Mouse (Mus musculus): ENCODE results near the gene Cfap69.

The Cfap69 gene

GRCm38 (mm10) chr5:5658680-5659079 is 5.4 kb downstream of the Cfap69 start:
- no peak for DNase-seq (ENCODE audit: extremely low read depth, low read depth, low spot score)

GRCm38 (mm10) chr5:5657932-5658331 is 6.1 kb downstream of the Cfap69 start:
- no peak for DNase-seq (ENCODE audit: extremely low read depth, low read depth, low spot score)

GRCm38 (mm10) chr5:5648817-5649569 is 15.0 kb downstream of the Cfap69 start:
- peak; percentile 2 for DNase-seq (ENCODE audit: extremely low read depth, low read depth, low spot score)

GRCm38 (mm10) chr5:5646173-5646572 is 17.9 kb downstream of the Cfap69 start:
- DNase-seq (ENCODE audit: extremely low read depth, low read depth, low spot score) = no peak

- no peak for DNase-seq (ENCODE audit: extremely low read depth, low read depth, low spot score)
These were observed 25.5 kb downstream of the Cfap69 start for GRCm38 (mm10) chr5:5638496-5638895.

- DNase-seq (ENCODE audit: extremely low read depth, low read depth, low spot score) = no peak
These were observed 38.5 kb downstream of the Cfap69 start for GRCm38 (mm10) chr5:5625491-5625890.

GRCm38 (mm10) chr5:5618329-5618728 is 45.7 kb downstream of the Cfap69 start:
- no peak for DNase-seq (ENCODE audit: extremely low read depth, low read depth, low spot score)

- DNase-seq (ENCODE audit: extremely low read depth, low read depth, low spot score) = no peak
These were observed 53.5 kb downstream of the Cfap69 start for GRCm38 (mm10) chr5:5610540-5610939.

GRCm38 (mm10) chr5:5587686-5588085 is 76.4 kb downstream of the Cfap69 start:
- no peak for DNase-seq (ENCODE audit: extremely low read depth, low read depth, low spot score)

GRCm38 (mm10) chr5:5573749-5574317 is 90.2 kb downstream of the Cfap69 start, which contains the start of gene Gm8773:
Gene Gm8773, plus strand, starts transcription at chr5:5573799.
- no peak for DNase-seq (ENCODE audit: extremely low read depth, low read depth, low spot score)

- no peak for DNase-seq (ENCODE audit: extremely low read depth, low read depth, low spot score)
These were observed 101.6 kb downstream of the Cfap69 start for GRCm38 (mm10) chr5:5562435-5562834.

GRCm38 (mm10) chr5:5561041-5561706 is 102.9 kb downstream of the Cfap69 start:
- DNase-seq (ENCODE audit: extremely low read depth, low read depth, low spot score) = no peak

GRCm38 (mm10) chr5:5559798-5560197 is 104.2 kb downstream of the Cfap69 start:
- no peak for DNase-seq (ENCODE audit: extremely low read depth, low read depth, low spot score)

- DNase-seq (ENCODE audit: extremely low read depth, low read depth, low spot score) = peak; percentile 18
These were observed 104.8 kb downstream of the Cfap69 start, which contains the start of gene Gtpbp10 for GRCm38 (mm10) chr5:5559079-5559740. Gene Gtpbp10, minus strand, starts transcription at chr5:5559538.

GRCm38 (mm10) chr5:5551110-5551509 is 112.9 kb downstream of the Cfap69 start:
- no peak for DNase-seq (ENCODE audit: extremely low read depth, low read depth, low spot score)

GRCm38 (mm10) chr5:5540385-5540784 is 123.7 kb downstream of the Cfap69 start:
- no peak for DNase-seq (ENCODE audit: extremely low read depth, low read depth, low spot score)

- no peak for DNase-seq (ENCODE audit: extremely low read depth, low read depth, low spot score)
These were observed 124.3 kb downstream of the Cfap69 start for GRCm38 (mm10) chr5:5539771-5540170.

- DNase-seq (ENCODE audit: extremely low read depth, low read depth, low spot score) = no peak
These were observed 127.9 kb downstream of the Cfap69 start for GRCm38 (mm10) chr5:5536131-5536530.

GRCm38 (mm10) chr5:5533656-5534420 is 130.2 kb downstream of the Cfap69 start:
- no peak for DNase-seq (ENCODE audit: extremely low read depth, low read depth, low spot score)

Data from fat pad, adult 2 months (tissue).